Mouse (Mus musculus): Measurements from ENCODE around the gene D3Ertd751e. TPM values are rescaled to one million over a fixed set of nuclear protein-coding genes. Genes with fewer than 3 reads are reported as not detected.

The D3Ertd751e gene
- total RNA-seq (2023) = 1 to 10 TPM; 3.3 to 3.4 TPM

GRCm38 (mm10) chr3:41742278-41742934 is at the start of gene D3Ertd751e, which contains the start of gene Sclt1:
Gene D3Ertd751e (plus strand): TSS chr3:41742611.
Gene Sclt1 (minus strand): TSS chr3:41742514.

Other genes starting within 250 kb of the D3Ertd751e start
- gene Jade1, start 186.9 kb upstream of the D3Ertd751e start, total RNA-seq (2023) = 10 to 100 TPM; 23.8 to 24.7 TPM
- gene Sclt1, start 97 bp upstream of the D3Ertd751e start, total RNA-seq (2023) = 10 to 100 TPM; 11.7 to 11.9 TPM

Measured in neutrophil, adult 83 days (primary cell).